Mouse (Mus musculus): ENCODE measurements around the gene Stx1a. TPM values are rescaled to one million over a fixed set of nuclear protein-coding genes. Genes with fewer than 3 reads are reported as not detected.

The Stx1a gene
- polyA plus RNA-seq, 1 experiment = 4.1 TPM

- DNase-seq = no peak
- Histone ChIP-seq H3K4me1 (ENCODE audit: control insufficient read depth, insufficient read depth, low read length) (peaks cover 8% of the 10 kb centered on the region; the same call in 1 of the 2 replicates), H3K27ac (ENCODE audit: insufficient read depth, low read depth, low read length) (no peak overlapping the region), H3K36me3 (ENCODE audit: control insufficient read depth, insufficient read depth, low read length) (no peaks in the 10 kb centered on the region), H3K27me3 (replicated peaks; ENCODE audit: control insufficient read depth, insufficient read depth, low read length) (no peaks in the 10 kb centered on the region), H3K4me3 (ENCODE audit: insufficient read depth, low read depth, low read length) (no peak overlapping the region)
- 50% methylated on average over 26 of the region's 26 CpGs for WGBS
- TF ChIP-seq CTCF (conservative IDR thresholded peaks at IDR 0.05; ENCODE audit: insufficient read depth, insufficient read length, low read depth, low read length) = no peak
- no peak for TF ChIP-seq POLR2A (IDR thresholded peaks at IDR 0.05; ENCODE audit: low read depth, low read length)
Observed at GRCm38 (mm10) chr5:135073349-135074150, 50.3 kb downstream of the Stx1a start.

GRCm38 (mm10) chr5:135075655-135076054 lies 52.4 kb downstream of the Stx1a start:
- 68% methylated on average over 4 of the region's 4 CpGs for WGBS
- H3K36me3 ChIP-seq (ENCODE audit: control insufficient read depth, insufficient read depth, low read length) = no peaks in the 10 kb centered on the region
- no peak overlapping the region for H3K4me3 ChIP-seq (ENCODE audit: insufficient read depth, low read depth, low read length)
- DNase-seq = no peak
- H3K27me3 ChIP-seq (replicated peaks; ENCODE audit: control insufficient read depth, insufficient read depth, low read length) = no peaks in the 10 kb centered on the region
- peaks cover 10% of the 10 kb centered on the region; the same call in 1 of the 2 replicates for H3K4me1 ChIP-seq (ENCODE audit: control insufficient read depth, insufficient read depth, low read length)
- H3K27ac ChIP-seq (ENCODE audit: insufficient read depth, low read depth, low read length) = no peak overlapping the region
- TF ChIP-seq CTCF (conservative IDR thresholded peaks at IDR 0.05; ENCODE audit: insufficient read depth, insufficient read length, low read depth, low read length) = peak; percentile 27; the same call in 1 of the 2 replicates
- TF ChIP-seq POLR2A (IDR thresholded peaks at IDR 0.05; ENCODE audit: low read depth, low read length) = no peak

DNA sequence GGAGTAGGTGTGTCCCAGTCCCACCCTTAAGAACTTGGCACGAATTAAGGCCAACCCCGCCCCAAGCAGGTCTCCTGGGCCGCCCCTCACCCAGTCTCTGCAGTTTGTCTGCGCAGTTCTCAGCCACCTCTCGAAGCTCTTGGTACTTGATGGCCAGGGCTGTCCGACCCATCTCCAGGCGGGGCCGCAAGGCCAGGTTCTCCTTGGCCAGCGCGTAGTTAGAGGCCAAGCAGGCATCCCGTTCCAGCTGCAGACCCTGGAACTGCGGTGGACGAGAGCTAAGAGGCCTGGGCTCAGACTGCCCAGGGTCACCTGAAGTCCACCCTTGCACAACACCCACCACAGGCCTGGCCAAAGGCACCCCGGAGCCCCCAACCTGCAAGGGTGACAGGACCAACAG lies 53.1 kb downstream of the Stx1a start:
- H3K4me1 ChIP-seq (ENCODE audit: control insufficient read depth, insufficient read depth, low read length) = peaks cover 10% of the 10 kb centered on the region; the same call in 1 of the 2 replicates
- peak overlapping the region; percentile 12; the same call in 1 of the 2 replicates for H3K4me3 ChIP-seq (ENCODE audit: insufficient read depth, low read depth, low read length)
- peak; percentile 30 for DNase-seq
- no peaks in the 10 kb centered on the region for H3K27me3 ChIP-seq (replicated peaks; ENCODE audit: control insufficient read depth, insufficient read depth, low read length)
- peak overlapping the region; percentile 85 for H3K27ac ChIP-seq (ENCODE audit: insufficient read depth, low read depth, low read length)
- H3K36me3 ChIP-seq (ENCODE audit: control insufficient read depth, insufficient read depth, low read length) = no peaks in the 10 kb centered on the region
- WGBS = 40% methylated on average over 14 of the region's 14 CpGs
- TF ChIP-seq POLR2A (IDR thresholded peaks at IDR 0.05; ENCODE audit: low read depth, low read length) (no peak), CTCF (conservative IDR thresholded peaks at IDR 0.05; ENCODE audit: insufficient read depth, insufficient read length, low read depth, low read length) (no peak)

DNA sequence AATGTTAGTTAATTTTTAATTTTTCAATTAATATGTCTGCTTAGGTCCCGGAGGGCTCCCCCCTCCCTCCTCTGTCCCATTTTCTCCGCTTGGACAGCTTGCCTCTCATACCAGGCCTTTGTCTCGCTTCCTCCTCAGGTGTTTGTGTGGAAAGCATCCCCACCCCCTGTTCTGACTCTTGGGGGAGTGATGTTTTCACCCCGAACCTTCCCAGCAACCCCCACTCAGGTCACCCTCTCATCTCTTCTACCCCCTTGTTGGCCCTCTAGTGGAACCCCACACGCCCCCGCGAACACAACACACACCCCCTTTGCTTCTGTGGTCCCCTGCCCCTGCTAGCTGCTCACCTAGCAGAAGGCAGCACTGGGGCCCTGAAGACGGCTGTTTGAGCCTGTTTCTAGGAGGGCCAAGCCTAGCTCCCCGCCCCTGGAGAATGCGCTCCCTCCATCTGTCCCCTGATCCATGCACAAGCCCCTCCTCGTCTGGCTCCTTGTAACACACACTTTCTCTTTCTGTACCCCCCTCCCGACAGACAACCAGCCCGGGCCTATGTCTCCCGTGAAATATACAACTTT lies 53.7 kb downstream of the Stx1a start:
- Histone ChIP-seq H3K36me3 (ENCODE audit: control insufficient read depth, insufficient read depth, low read length) (no peaks in the 10 kb centered on the region), H3K27me3 (replicated peaks; ENCODE audit: control insufficient read depth, insufficient read depth, low read length) (no peaks in the 10 kb centered on the region), H3K4me3 (ENCODE audit: insufficient read depth, low read depth, low read length) (peak overlapping the region; percentile 78), H3K4me1 (ENCODE audit: control insufficient read depth, insufficient read depth, low read length) (peaks cover 10% of the 10 kb centered on the region; the same call in 1 of the 2 replicates), H3K27ac (ENCODE audit: insufficient read depth, low read depth, low read length) (peak overlapping the region; percentile 14)
- peak; percentile 88 for DNase-seq
- TF ChIP-seq POLR2A (IDR thresholded peaks at IDR 0.05; ENCODE audit: low read depth, low read length) (no peak), CTCF (conservative IDR thresholded peaks at IDR 0.05; ENCODE audit: insufficient read depth, insufficient read length, low read depth, low read length) (no peak)
- WGBS = 16% methylated on average over 14 of the region's 14 CpGs

- H3K27ac ChIP-seq (ENCODE audit: insufficient read depth, low read depth, low read length) = peak within 1 kb of the TSS; percentile 53
- TF ChIP-seq POLR2A (IDR thresholded peaks at IDR 0.05; ENCODE audit: low read depth, low read length) = no peak
- TF ChIP-seq CTCF (conservative IDR thresholded peaks at IDR 0.05; ENCODE audit: insufficient read depth, insufficient read length, low read depth, low read length) = peak; percentile 57
Observed at GRCm38 (mm10) chr5:135077564-135078481, 54.5 kb downstream of the Stx1a start, which contains the start of gene Vps37d. Gene Vps37d, minus strand, starts transcription at chr5:135078266.

GRCm38 (mm10) chr5:135078482-135078810 lies 55.2 kb downstream of the Stx1a start:
- Histone ChIP-seq H3K4me3 (ENCODE audit: insufficient read depth, low read depth, low read length) (peak overlapping the region; percentile 26; the same call in 1 of the 2 replicates), H3K27ac (ENCODE audit: insufficient read depth, low read depth, low read length) (no peak overlapping the region), H3K27me3 (replicated peaks; ENCODE audit: control insufficient read depth, insufficient read depth, low read length) (no peaks in the 10 kb centered on the region), H3K4me1 (ENCODE audit: control insufficient read depth, insufficient read depth, low read length) (peaks cover 10% of the 10 kb centered on the region; the same call in 1 of the 2 replicates), H3K36me3 (ENCODE audit: control insufficient read depth, insufficient read depth, low read length) (no peaks in the 10 kb centered on the region)
- DNase-seq = no peak
- WGBS = 1% methylated on average over 11 of the region's 11 CpGs
- TF ChIP-seq CTCF (conservative IDR thresholded peaks at IDR 0.05; ENCODE audit: insufficient read depth, insufficient read length, low read depth, low read length) (no peak), POLR2A (IDR thresholded peaks at IDR 0.05; ENCODE audit: low read depth, low read length) (no peak)

More at GRCm38 (mm10) chr5:135077564-135078481, 54.5 kb downstream of the Stx1a start, which contains the start of gene Vps37d:
- WGBS = 1% methylated on average over 76 of the region's 83 CpGs
- H3K36me3 ChIP-seq (ENCODE audit: control insufficient read depth, insufficient read depth, low read length) = no peaks in the 10 kb centered on the region
- H3K4me1 ChIP-seq (ENCODE audit: control insufficient read depth, insufficient read depth, low read length) = peaks cover 10% of the 10 kb centered on the region; the same call in 1 of the 2 replicates
- DNase-seq = peak; percentile 94
- H3K4me3 ChIP-seq (ENCODE audit: insufficient read depth, low read depth, low read length) = peak within 1 kb of the TSS; percentile 78
- no peaks in the 10 kb centered on the region for H3K27me3 ChIP-seq (replicated peaks; ENCODE audit: control insufficient read depth, insufficient read depth, low read length)
